Mouse (Mus musculus): ENCODE data around the gene Pde4d. TPM values are rescaled to one million over a fixed set of nuclear protein-coding genes. Genes with fewer than 3 reads are reported as not detected.

Gene Pde4d
- polyA plus RNA-seq, 1 experiment = 15.1 TPM

DNA sequence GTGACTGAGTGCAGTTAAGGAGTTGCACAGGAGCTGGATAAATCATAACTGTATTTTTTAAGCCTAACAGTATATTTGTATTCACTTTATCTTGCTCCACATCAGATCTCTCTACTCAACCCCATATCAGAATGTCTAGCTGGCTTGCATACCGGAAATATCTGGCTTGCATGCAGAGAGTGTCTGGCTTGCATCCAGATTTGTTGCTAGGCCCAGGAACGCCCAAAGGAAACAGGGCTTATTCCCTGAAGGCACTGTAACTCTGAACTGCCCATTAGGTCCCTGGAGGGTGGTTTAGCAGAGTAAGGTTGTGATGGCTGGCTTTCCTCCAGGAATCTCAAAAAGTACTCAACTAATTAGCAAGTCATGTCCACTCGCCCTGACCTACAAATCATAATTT, 464.9 kb downstream of the Pde4d start:
- Histone ChIP-seq H3K4me3 (ENCODE audit: insufficient read depth, poor library complexity, severe bottlenecking) (no peak overlapping the region), H3K27me3 (ENCODE audit: control insufficient read depth, insufficient read depth, insufficient read length) (no peaks in the 10 kb centered on the region), H3K79me2 (ENCODE audit: control insufficient read depth, insufficient read depth) (no peaks in the 10 kb centered on the region), H3ac (ENCODE audit: control insufficient read depth, insufficient read length, low read depth) (no peak overlapping the region), H3K79me3 (ENCODE audit: low read depth) (no peaks in the 10 kb centered on the region), H3K36me3 (ENCODE audit: control insufficient read depth, insufficient read depth) (no peaks in the 10 kb centered on the region)
- TF ChIP-seq CEBPB (IDR thresholded peaks at IDR 0.05; ENCODE audit: low read depth) (no peak), USF1 (IDR thresholded peaks at IDR 0.05; ENCODE audit: low read depth) (no peak), CTCF (IDR thresholded peaks at IDR 0.05; ENCODE audit: control insufficient read depth, insufficient read depth, insufficient read length) (no peak), FOSL1 (IDR thresholded peaks at IDR 0.05; ENCODE audit: insufficient read depth, low read length, poor library complexity, severe bottlenecking) (no peak), MAX (IDR thresholded peaks at IDR 0.05) (no peak), MYOD1 (IDR thresholded peaks at IDR 0.05; ENCODE audit: control insufficient read depth, insufficient read length, low read depth) (no peak), MYOG (IDR thresholded peaks at IDR 0.05; ENCODE audit: control insufficient read depth, extremely low read depth, insufficient read length) (no peak)

DNA sequence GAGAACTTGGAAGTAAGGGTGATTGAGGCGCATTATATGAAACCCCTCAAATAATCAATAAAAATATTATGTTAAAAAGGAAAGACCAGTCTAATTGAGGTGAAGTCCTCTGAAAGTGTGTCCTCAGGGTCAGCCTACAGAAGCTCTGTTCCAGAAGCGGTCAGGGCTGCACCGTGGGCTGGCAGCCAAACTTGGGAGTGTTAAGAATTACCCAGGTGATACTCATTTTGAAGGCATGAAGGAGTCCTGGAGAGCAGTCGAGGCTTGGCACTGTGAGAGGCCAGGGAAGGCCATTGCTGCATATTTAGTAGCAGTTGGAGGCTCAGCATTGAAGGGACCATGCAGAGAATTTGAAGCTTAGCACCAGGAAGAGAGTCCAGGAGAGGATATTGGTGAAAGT, 471.4 kb downstream of the Pde4d start:
- H3K79me2 ChIP-seq (ENCODE audit: control insufficient read depth, insufficient read depth) = no peaks in the 10 kb centered on the region
- TF ChIP-seq FOSL1 (IDR thresholded peaks at IDR 0.05; ENCODE audit: insufficient read depth, low read length, poor library complexity, severe bottlenecking) (no peak), MYOD1 (IDR thresholded peaks at IDR 0.05; ENCODE audit: control insufficient read depth, insufficient read length, low read depth) (no peak), MAX (IDR thresholded peaks at IDR 0.05) (no peak), USF1 (IDR thresholded peaks at IDR 0.05; ENCODE audit: low read depth) (no peak), CEBPB (IDR thresholded peaks at IDR 0.05; ENCODE audit: low read depth) (no peak), CTCF (IDR thresholded peaks at IDR 0.05; ENCODE audit: control insufficient read depth, insufficient read depth, insufficient read length) (no peak), MYOG (IDR thresholded peaks at IDR 0.05; ENCODE audit: control insufficient read depth, extremely low read depth, insufficient read length) (no peak)
- H3K27me3 ChIP-seq (ENCODE audit: control insufficient read depth, insufficient read depth, insufficient read length) = no peaks in the 10 kb centered on the region
- H3K79me3 ChIP-seq (ENCODE audit: low read depth) = no peaks in the 10 kb centered on the region
- H3K4me3 ChIP-seq (ENCODE audit: insufficient read depth, poor library complexity, severe bottlenecking) = no peak overlapping the region
- no peak overlapping the region for H3ac ChIP-seq (ENCODE audit: control insufficient read depth, insufficient read length, low read depth)
- no peaks in the 10 kb centered on the region for H3K36me3 ChIP-seq (ENCODE audit: control insufficient read depth, insufficient read depth)

DNA sequence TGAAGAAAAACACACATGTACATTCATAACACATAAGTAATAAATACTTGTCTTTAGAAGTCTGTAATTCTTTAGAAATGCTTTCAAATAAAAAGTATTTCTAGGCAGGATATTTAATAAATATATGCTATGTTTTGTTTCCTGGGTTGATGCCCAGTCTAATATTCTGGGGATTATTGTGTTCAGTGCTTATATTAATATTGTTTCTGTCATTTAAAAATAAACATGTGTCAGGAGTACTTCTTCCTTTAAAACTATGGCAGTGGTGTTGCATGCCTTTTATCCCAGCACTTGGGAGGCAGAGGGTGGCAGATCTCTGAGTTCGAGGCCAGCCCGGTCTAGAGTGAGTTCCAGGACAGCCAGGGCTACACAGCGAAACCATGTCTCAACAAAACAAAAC, 485.1 kb downstream of the Pde4d start:
- no peak for TF ChIP-seq CEBPB (IDR thresholded peaks at IDR 0.05; ENCODE audit: low read depth)
- no peak for TF ChIP-seq FOSL1 (IDR thresholded peaks at IDR 0.05; ENCODE audit: insufficient read depth, low read length, poor library complexity, severe bottlenecking)
- no peak for TF ChIP-seq CTCF (IDR thresholded peaks at IDR 0.05; ENCODE audit: control insufficient read depth, insufficient read depth, insufficient read length)
- no peak for TF ChIP-seq MYOG (IDR thresholded peaks at IDR 0.05; ENCODE audit: control insufficient read depth, extremely low read depth, insufficient read length)
- TF ChIP-seq MYOD1 (IDR thresholded peaks at IDR 0.05; ENCODE audit: control insufficient read depth, insufficient read length, low read depth) = no peak
- TF ChIP-seq MAX (IDR thresholded peaks at IDR 0.05) = no peak
- no peak for TF ChIP-seq USF1 (IDR thresholded peaks at IDR 0.05; ENCODE audit: low read depth)
- no peak overlapping the region for H3ac ChIP-seq (ENCODE audit: control insufficient read depth, insufficient read length, low read depth)
- H3K36me3 ChIP-seq (ENCODE audit: control insufficient read depth, insufficient read depth) = no peaks in the 10 kb centered on the region
- no peaks in the 10 kb centered on the region for H3K79me2 ChIP-seq (ENCODE audit: control insufficient read depth, insufficient read depth)
- H3K4me3 ChIP-seq (ENCODE audit: insufficient read depth, poor library complexity, severe bottlenecking) = no peak overlapping the region
- no peaks in the 10 kb centered on the region for H3K27me3 ChIP-seq (ENCODE audit: control insufficient read depth, insufficient read depth, insufficient read length)
- H3K79me3 ChIP-seq (ENCODE audit: low read depth) = no peaks in the 10 kb centered on the region

DNA sequence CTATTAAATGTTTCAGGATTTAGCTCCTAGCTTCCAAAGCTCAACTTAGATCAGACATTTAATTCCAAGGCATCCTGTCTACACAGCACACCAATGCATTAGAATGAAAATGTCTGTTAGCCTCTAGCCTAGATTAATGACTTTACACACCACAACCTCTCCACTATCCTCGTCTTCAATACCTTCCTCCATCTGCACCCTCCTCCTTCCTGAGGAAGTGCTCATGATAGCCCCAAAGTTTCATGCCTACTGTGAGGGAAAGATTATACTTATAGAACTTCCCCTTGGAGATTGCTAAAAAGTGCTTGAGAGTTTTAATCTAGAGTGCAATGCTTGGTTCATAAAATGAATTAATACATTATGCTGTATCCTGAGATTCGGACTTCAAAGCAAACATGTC, 487.5 kb downstream of the Pde4d start:
- TF ChIP-seq FOSL1 (IDR thresholded peaks at IDR 0.05; ENCODE audit: insufficient read depth, low read length, poor library complexity, severe bottlenecking) = no peak
- TF ChIP-seq MYOD1 (IDR thresholded peaks at IDR 0.05; ENCODE audit: control insufficient read depth, insufficient read length, low read depth) = no peak
- no peak for TF ChIP-seq MYOG (IDR thresholded peaks at IDR 0.05; ENCODE audit: control insufficient read depth, extremely low read depth, insufficient read length)
- TF ChIP-seq MAX (IDR thresholded peaks at IDR 0.05) = no peak
- no peak for TF ChIP-seq CTCF (IDR thresholded peaks at IDR 0.05; ENCODE audit: control insufficient read depth, insufficient read depth, insufficient read length)
- TF ChIP-seq CEBPB (IDR thresholded peaks at IDR 0.05; ENCODE audit: low read depth) = no peak
- Histone ChIP-seq H3K27me3 (ENCODE audit: control insufficient read depth, insufficient read depth, insufficient read length) (no peaks in the 10 kb centered on the region), H3K36me3 (ENCODE audit: control insufficient read depth, insufficient read depth) (no peaks in the 10 kb centered on the region), H3ac (ENCODE audit: control insufficient read depth, insufficient read length, low read depth) (no peak overlapping the region), H3K79me2 (ENCODE audit: control insufficient read depth, insufficient read depth) (no peaks in the 10 kb centered on the region), H3K4me3 (ENCODE audit: insufficient read depth, poor library complexity, severe bottlenecking) (no peak overlapping the region), H3K79me3 (ENCODE audit: low read depth) (no peaks in the 10 kb centered on the region)

DNA sequence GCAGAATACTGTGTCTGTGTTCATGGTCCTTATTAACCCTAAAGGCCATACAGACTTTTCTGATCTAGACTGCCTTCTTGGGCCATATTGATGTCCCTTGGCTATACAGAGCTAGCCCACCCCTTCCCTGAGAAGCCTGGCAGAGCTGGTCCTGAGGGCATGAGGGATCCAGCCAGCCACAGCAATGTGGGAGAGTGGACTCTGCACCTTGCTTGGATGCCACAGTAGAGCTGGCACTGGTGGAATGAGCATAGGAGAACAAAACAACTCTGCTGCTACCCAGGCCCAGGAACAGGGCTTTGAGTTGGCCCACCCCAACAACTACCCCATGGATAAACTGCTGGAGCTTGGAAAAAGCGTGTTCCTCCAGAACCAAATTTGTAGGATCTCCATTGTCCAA, 503.2 kb downstream of the Pde4d start:
- TF ChIP-seq MAX (IDR thresholded peaks at IDR 0.05) (no peak), USF1 (IDR thresholded peaks at IDR 0.05; ENCODE audit: low read depth) (no peak), CEBPB (IDR thresholded peaks at IDR 0.05; ENCODE audit: low read depth) (no peak), FOSL1 (IDR thresholded peaks at IDR 0.05; ENCODE audit: insufficient read depth, low read length, poor library complexity, severe bottlenecking) (no peak), MYOD1 (IDR thresholded peaks at IDR 0.05; ENCODE audit: control insufficient read depth, insufficient read length, low read depth) (no peak)
- no peak overlapping the region for H3K4me3 ChIP-seq (ENCODE audit: insufficient read depth, poor library complexity, severe bottlenecking)
- no peaks in the 10 kb centered on the region for H3K36me3 ChIP-seq (ENCODE audit: control insufficient read depth, insufficient read depth)
- no peaks in the 10 kb centered on the region for H3K79me3 ChIP-seq (ENCODE audit: low read depth)
- H3ac ChIP-seq (ENCODE audit: control insufficient read depth, insufficient read length, low read depth) = no peak overlapping the region
- no peaks in the 10 kb centered on the region for H3K27me3 ChIP-seq (ENCODE audit: control insufficient read depth, insufficient read depth, insufficient read length)
- H3K79me2 ChIP-seq (ENCODE audit: control insufficient read depth, insufficient read depth) = no peaks in the 10 kb centered on the region

DNA sequence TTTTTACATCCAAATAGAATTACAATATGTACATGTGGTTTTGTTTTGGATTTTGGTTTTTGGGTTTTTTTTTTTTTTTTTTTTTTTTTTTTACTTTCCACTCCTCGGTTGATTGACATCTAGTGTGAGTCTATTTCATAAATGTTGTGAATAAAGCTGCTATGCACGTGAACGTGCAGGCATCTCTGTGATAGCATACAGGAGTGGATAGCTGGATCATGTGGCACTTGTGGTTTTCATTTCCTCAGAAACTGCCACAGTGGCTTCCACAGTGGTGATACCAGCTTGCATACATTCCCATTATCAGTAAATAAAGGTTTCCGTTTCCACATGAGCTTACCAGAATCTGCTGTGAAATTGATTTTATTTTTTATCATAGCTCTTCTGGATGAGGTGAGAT, 506.3 kb downstream of the Pde4d start:
- H3ac ChIP-seq (ENCODE audit: control insufficient read depth, insufficient read length, low read depth) = no peak overlapping the region
- no peaks in the 10 kb centered on the region for H3K79me3 ChIP-seq (ENCODE audit: low read depth)
- H3K4me3 ChIP-seq (ENCODE audit: insufficient read depth, poor library complexity, severe bottlenecking) = no peak overlapping the region
- H3K36me3 ChIP-seq (ENCODE audit: control insufficient read depth, insufficient read depth) = no peaks in the 10 kb centered on the region
- H3K27me3 ChIP-seq (ENCODE audit: control insufficient read depth, insufficient read depth, insufficient read length) = no peaks in the 10 kb centered on the region
- no peaks in the 10 kb centered on the region for H3K79me2 ChIP-seq (ENCODE audit: control insufficient read depth, insufficient read depth)
- no peak for TF ChIP-seq MYOD1 (IDR thresholded peaks at IDR 0.05; ENCODE audit: control insufficient read depth, insufficient read length, low read depth)
- TF ChIP-seq MAX (IDR thresholded peaks at IDR 0.05) = no peak
- no peak for TF ChIP-seq MYOG (IDR thresholded peaks at IDR 0.05; ENCODE audit: control insufficient read depth, extremely low read depth, insufficient read length)
- no peak for TF ChIP-seq USF1 (IDR thresholded peaks at IDR 0.05; ENCODE audit: low read depth)
- TF ChIP-seq CEBPB (IDR thresholded peaks at IDR 0.05; ENCODE audit: low read depth) = no peak
- TF ChIP-seq CTCF (IDR thresholded peaks at IDR 0.05; ENCODE audit: control insufficient read depth, insufficient read depth, insufficient read length) = no peak
- no peak for TF ChIP-seq FOSL1 (IDR thresholded peaks at IDR 0.05; ENCODE audit: insufficient read depth, low read length, poor library complexity, severe bottlenecking)
